Mouse (Mus musculus): Measurements from ENCODE around the gene Adgre5. TPM values are rescaled to one million over a fixed set of nuclear protein-coding genes. Genes with fewer than 3 reads are reported as not detected.

Adgre5 gene
- polyA plus RNA-seq, 1 experiment = 79.2 TPM

DNA sequence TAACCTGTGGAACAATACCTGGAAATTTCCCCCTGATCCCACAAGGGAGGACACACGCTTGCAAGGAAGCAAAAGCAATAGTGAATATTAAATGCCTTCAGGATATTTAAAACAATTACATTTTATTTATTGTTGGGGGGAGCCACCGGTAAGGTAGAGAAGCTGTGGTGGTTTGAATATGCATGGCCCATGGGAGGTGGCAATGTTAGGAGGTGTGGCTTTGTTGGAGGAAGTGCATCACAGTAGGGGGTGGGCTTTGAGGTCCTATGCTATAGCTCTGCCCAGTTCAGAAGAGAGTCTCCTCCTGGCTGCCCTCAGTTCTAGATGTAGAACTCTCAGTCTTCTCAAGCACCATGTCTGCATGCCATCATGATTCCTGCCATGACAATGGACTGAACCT is 23.6 kb upstream of the Adgre5 start:
- whole genome bisulfite sequencing = 87% methylated on average over 2 of the region's 2 CpGs
- no peak for TF ChIP-seq POLR2A (IDR thresholded peaks at IDR 0.05; ENCODE audit: borderline replicate concordance, control insufficient read depth, low read depth, low read length)
- no peak for TF ChIP-seq CTCF (IDR thresholded peaks at IDR 0.05; ENCODE audit: control insufficient read depth, insufficient read depth, low read length)
- Histone ChIP-seq H3K27ac (ENCODE audit: control insufficient read depth, insufficient read depth, low read depth, low read length, poor library complexity) (no peak overlapping the region), H3K4me1 (ENCODE audit: control insufficient read depth, insufficient read depth, low read length) (peaks cover 4% of the 10 kb centered on the region; the same call in 1 of the 2 replicates), H3K4me3 (replicated peaks; ENCODE audit: control insufficient read depth, low read depth, low read length) (no peak overlapping the region)

- TF ChIP-seq CTCF (IDR thresholded peaks at IDR 0.05; ENCODE audit: control insufficient read depth, insufficient read depth, low read length) = no peak
- no peak for TF ChIP-seq POLR2A (IDR thresholded peaks at IDR 0.05; ENCODE audit: borderline replicate concordance, control insufficient read depth, low read depth, low read length)
- Histone ChIP-seq H3K27ac (ENCODE audit: control insufficient read depth, insufficient read depth, low read depth, low read length, poor library complexity) (no peak overlapping the region), H3K4me1 (ENCODE audit: control insufficient read depth, insufficient read depth, low read length) (peaks cover 4% of the 10 kb centered on the region; the same call in 1 of the 2 replicates), H3K4me3 (replicated peaks; ENCODE audit: control insufficient read depth, low read depth, low read length) (no peak overlapping the region)
- WGBS = 81% methylated on average over 8 of the region's 8 CpGs
Measured at GRCm38 (mm10) chr8:83764116-83764515, 23.0 kb upstream of the Adgre5 start.

- Histone ChIP-seq H3K4me3 (replicated peaks; ENCODE audit: control insufficient read depth, low read depth, low read length) (no peak overlapping the region), H3K4me1 (ENCODE audit: control insufficient read depth, insufficient read depth, low read length) (no peaks in the 10 kb centered on the region), H3K27ac (ENCODE audit: control insufficient read depth, insufficient read depth, low read depth, low read length, poor library complexity) (no peak overlapping the region)
- 79% methylated on average over 2 of the region's 2 CpGs for WGBS
- TF ChIP-seq POLR2A (IDR thresholded peaks at IDR 0.05; ENCODE audit: borderline replicate concordance, control insufficient read depth, low read depth, low read length) (no peak), CTCF (IDR thresholded peaks at IDR 0.05; ENCODE audit: control insufficient read depth, insufficient read depth, low read length) (no peak)
Measured at GRCm38 (mm10) chr8:83759231-83759759, 18.2 kb upstream of the Adgre5 start.

GRCm38 (mm10) chr8:83758298-83758697 is 17.2 kb upstream of the Adgre5 start:
- WGBS = 54% methylated on average over 5 of the region's 5 CpGs
- Histone ChIP-seq H3K4me1 (ENCODE audit: control insufficient read depth, insufficient read depth, low read length) (no peaks in the 10 kb centered on the region), H3K27ac (ENCODE audit: control insufficient read depth, insufficient read depth, low read depth, low read length, poor library complexity) (no peak overlapping the region), H3K4me3 (replicated peaks; ENCODE audit: control insufficient read depth, low read depth, low read length) (no peak overlapping the region)
- TF ChIP-seq POLR2A (IDR thresholded peaks at IDR 0.05; ENCODE audit: borderline replicate concordance, control insufficient read depth, low read depth, low read length) = no peak
- TF ChIP-seq CTCF (IDR thresholded peaks at IDR 0.05; ENCODE audit: control insufficient read depth, insufficient read depth, low read length) = no peak

GRCm38 (mm10) chr8:83757084-83757607 is 16.0 kb upstream of the Adgre5 start:
- no peak overlapping the region for H3K27ac ChIP-seq (ENCODE audit: control insufficient read depth, insufficient read depth, low read depth, low read length, poor library complexity)
- H3K4me1 ChIP-seq (ENCODE audit: control insufficient read depth, insufficient read depth, low read length) = no peaks in the 10 kb centered on the region
- WGBS = 65% methylated on average over 6 of the region's 6 CpGs
- no peak overlapping the region for H3K4me3 ChIP-seq (replicated peaks; ENCODE audit: control insufficient read depth, low read depth, low read length)
- no peak for TF ChIP-seq POLR2A (IDR thresholded peaks at IDR 0.05; ENCODE audit: borderline replicate concordance, control insufficient read depth, low read depth, low read length)
- no peak for TF ChIP-seq CTCF (IDR thresholded peaks at IDR 0.05; ENCODE audit: control insufficient read depth, insufficient read depth, low read length)

- H3K4me3 ChIP-seq (replicated peaks; ENCODE audit: control insufficient read depth, low read depth, low read length) = no peak overlapping the region
- WGBS = 84% methylated on average over 3 of the region's 3 CpGs
- no peak overlapping the region for H3K27ac ChIP-seq (ENCODE audit: control insufficient read depth, insufficient read depth, low read depth, low read length, poor library complexity)
- H3K4me1 ChIP-seq (ENCODE audit: control insufficient read depth, insufficient read depth, low read length) = no peaks in the 10 kb centered on the region
- TF ChIP-seq CTCF (IDR thresholded peaks at IDR 0.05; ENCODE audit: control insufficient read depth, insufficient read depth, low read length) (no peak), POLR2A (IDR thresholded peaks at IDR 0.05; ENCODE audit: borderline replicate concordance, control insufficient read depth, low read depth, low read length) (no peak)
Measured at GRCm38 (mm10) chr8:83756273-83756672, 15.1 kb upstream of the Adgre5 start.

DNA sequence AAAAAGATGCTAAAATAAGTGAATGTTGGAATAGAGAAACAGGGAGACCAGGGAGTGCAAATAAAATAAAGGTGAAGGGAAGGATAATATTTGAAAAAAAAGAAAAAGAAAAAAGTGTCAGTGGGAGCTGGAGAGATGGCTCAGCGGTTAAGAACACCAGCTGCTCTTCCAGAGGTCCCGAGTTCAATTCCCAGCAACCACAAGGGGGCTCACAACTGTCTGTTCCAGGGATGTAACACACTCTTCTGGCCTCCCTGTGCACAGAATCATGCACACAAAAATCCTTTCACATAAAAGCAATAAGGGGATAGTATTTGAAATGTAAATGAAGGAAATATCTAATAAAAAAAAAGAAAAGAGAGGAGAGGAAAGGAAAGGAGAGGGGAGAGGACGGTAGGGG is 13.0 kb upstream of the Adgre5 start:
- Histone ChIP-seq H3K4me3 (replicated peaks; ENCODE audit: control insufficient read depth, low read depth, low read length) (no peak overlapping the region), H3K27ac (ENCODE audit: control insufficient read depth, insufficient read depth, low read depth, low read length, poor library complexity) (no peak overlapping the region), H3K4me1 (ENCODE audit: control insufficient read depth, insufficient read depth, low read length) (no peaks in the 10 kb centered on the region; the same call in 1 of the 2 replicates)
- 64% methylated on average over 3 of the region's 3 CpGs for WGBS
- no peak for TF ChIP-seq POLR2A (IDR thresholded peaks at IDR 0.05; ENCODE audit: borderline replicate concordance, control insufficient read depth, low read depth, low read length)
- no peak for TF ChIP-seq CTCF (IDR thresholded peaks at IDR 0.05; ENCODE audit: control insufficient read depth, insufficient read depth, low read length)

- TF ChIP-seq CTCF (IDR thresholded peaks at IDR 0.05; ENCODE audit: control insufficient read depth, insufficient read depth, low read length) (no peak), POLR2A (IDR thresholded peaks at IDR 0.05; ENCODE audit: borderline replicate concordance, control insufficient read depth, low read depth, low read length) (no peak)
- no peak overlapping the region for H3K4me3 ChIP-seq (replicated peaks; ENCODE audit: control insufficient read depth, low read depth, low read length)
- peaks cover 2% of the 10 kb centered on the region; the same call in 1 of the 2 replicates for H3K4me1 ChIP-seq (ENCODE audit: control insufficient read depth, insufficient read depth, low read length)
- WGBS = 27% methylated on average over 9 of the region's 9 CpGs
- peak overlapping the region; percentile 64 for H3K27ac ChIP-seq (ENCODE audit: control insufficient read depth, insufficient read depth, low read depth, low read length, poor library complexity)
Measured at GRCm38 (mm10) chr8:83749265-83749664, 8.1 kb upstream of the Adgre5 start.

All from bone marrow, adult 2 months (tissue).